Mouse (Mus musculus): ENCODE results near the gene Fbxl8. TPM values are rescaled to one million over a fixed set of nuclear protein-coding genes. Genes with fewer than 3 reads are reported as not detected.

The Fbxl8 gene
- polyA plus RNA-seq, 1 experiment: 2.1 TPM

- DNase-seq: peak; percentile 93 to 97
- peak overlapping the region; percentile 99 for H3K27ac ChIP-seq (ENCODE audit: insufficient read depth, low read length)
- 16% methylated on average over 15 of the region's 15 CpGs for WGBS
- TF ChIP-seq CTCF (IDR thresholded peaks at IDR 0.05; ENCODE audit: borderline replicate concordance, insufficient read depth, low read depth, low read length) (no peak), POLR2A (IDR thresholded peaks at IDR 0.05; ENCODE audit: borderline replicate concordance, insufficient read depth, low read length) (no peak)
- H3K4me1 ChIP-seq (ENCODE audit: control insufficient read depth, insufficient read depth, low read length): peaks cover 77% of the 10 kb centered on the region
- H3K27me3 ChIP-seq (ENCODE audit: control insufficient read depth, insufficient read depth, low read length): no peaks in the 10 kb centered on the region
- H3K4me3 ChIP-seq (replicated peaks; ENCODE audit: insufficient read depth, low read depth, low read length): peak overlapping the region; percentile 42
Measured at GRCm38 (mm10) chr8:105309142-105309847, 44.8 kb downstream of the Fbxl8 start.

DNA sequence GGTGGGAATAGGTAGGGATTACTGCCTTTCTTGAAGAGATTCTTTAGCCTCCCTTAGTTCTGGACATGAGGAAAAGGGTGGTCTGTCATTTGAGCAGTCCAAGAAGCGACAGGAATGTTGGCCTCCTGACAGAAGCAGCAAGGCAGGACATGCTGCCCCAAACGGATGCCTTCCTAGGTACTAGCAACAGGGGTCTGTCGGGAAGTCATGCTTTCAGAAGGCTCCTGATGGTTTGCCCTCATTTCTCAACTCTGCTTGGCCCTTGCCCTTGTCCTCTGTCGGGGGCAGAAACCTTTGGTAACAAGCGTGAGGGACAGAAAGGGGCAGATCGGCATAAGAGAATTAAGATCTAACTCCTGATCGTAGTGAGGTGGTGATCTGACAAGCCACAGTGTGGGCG is 45.7 kb downstream of the Fbxl8 start:
- DNase-seq: peak; percentile 54 to 55
- Histone ChIP-seq H3K27me3 (ENCODE audit: control insufficient read depth, insufficient read depth, low read length) (no peaks in the 10 kb centered on the region), H3K4me3 (replicated peaks; ENCODE audit: insufficient read depth, low read depth, low read length) (no peak overlapping the region), H3K27ac (ENCODE audit: insufficient read depth, low read length) (peak overlapping the region; percentile 99), H3K4me1 (ENCODE audit: control insufficient read depth, insufficient read depth, low read length) (peaks cover 76% of the 10 kb centered on the region)
- 26% methylated on average over 8 of the region's 8 CpGs for WGBS
- no peak for TF ChIP-seq CTCF (IDR thresholded peaks at IDR 0.05; ENCODE audit: borderline replicate concordance, insufficient read depth, low read depth, low read length)
- TF ChIP-seq POLR2A (IDR thresholded peaks at IDR 0.05; ENCODE audit: borderline replicate concordance, insufficient read depth, low read length): no peak

GRCm38 (mm10) chr8:105311718-105312117 is 47.3 kb downstream of the Fbxl8 start:
- Histone ChIP-seq H3K27me3 (ENCODE audit: control insufficient read depth, insufficient read depth, low read length) (no peaks in the 10 kb centered on the region), H3K27ac (ENCODE audit: insufficient read depth, low read length) (0 out of 2 replicates have a peak overlapping the region, but pooled peaks have one; percentile 11), H3K4me3 (replicated peaks; ENCODE audit: insufficient read depth, low read depth, low read length) (no peak overlapping the region), H3K4me1 (ENCODE audit: control insufficient read depth, insufficient read depth, low read length) (peaks cover 65% of the 10 kb centered on the region)
- DNase-seq: no peak
- 48% methylated on average over 1 of the region's 1 CpGs for WGBS
- no peak for TF ChIP-seq CTCF (IDR thresholded peaks at IDR 0.05; ENCODE audit: borderline replicate concordance, insufficient read depth, low read depth, low read length)
- no peak for TF ChIP-seq POLR2A (IDR thresholded peaks at IDR 0.05; ENCODE audit: borderline replicate concordance, insufficient read depth, low read length)

GRCm38 (mm10) chr8:105312891-105313481 is 48.5 kb downstream of the Fbxl8 start:
- Histone ChIP-seq H3K4me1 (ENCODE audit: control insufficient read depth, insufficient read depth, low read length) (peaks cover 59% of the 10 kb centered on the region), H3K27ac (ENCODE audit: insufficient read depth, low read length) (no peak overlapping the region), H3K4me3 (replicated peaks; ENCODE audit: insufficient read depth, low read depth, low read length) (no peak overlapping the region), H3K27me3 (ENCODE audit: control insufficient read depth, insufficient read depth, low read length) (no peaks in the 10 kb centered on the region)
- 42% methylated on average over 8 of the region's 8 CpGs for WGBS
- no peak for TF ChIP-seq CTCF (IDR thresholded peaks at IDR 0.05; ENCODE audit: borderline replicate concordance, insufficient read depth, low read depth, low read length)
- no peak for TF ChIP-seq POLR2A (IDR thresholded peaks at IDR 0.05; ENCODE audit: borderline replicate concordance, insufficient read depth, low read length)
- peak; percentile 60 to 69 for DNase-seq

DNA sequence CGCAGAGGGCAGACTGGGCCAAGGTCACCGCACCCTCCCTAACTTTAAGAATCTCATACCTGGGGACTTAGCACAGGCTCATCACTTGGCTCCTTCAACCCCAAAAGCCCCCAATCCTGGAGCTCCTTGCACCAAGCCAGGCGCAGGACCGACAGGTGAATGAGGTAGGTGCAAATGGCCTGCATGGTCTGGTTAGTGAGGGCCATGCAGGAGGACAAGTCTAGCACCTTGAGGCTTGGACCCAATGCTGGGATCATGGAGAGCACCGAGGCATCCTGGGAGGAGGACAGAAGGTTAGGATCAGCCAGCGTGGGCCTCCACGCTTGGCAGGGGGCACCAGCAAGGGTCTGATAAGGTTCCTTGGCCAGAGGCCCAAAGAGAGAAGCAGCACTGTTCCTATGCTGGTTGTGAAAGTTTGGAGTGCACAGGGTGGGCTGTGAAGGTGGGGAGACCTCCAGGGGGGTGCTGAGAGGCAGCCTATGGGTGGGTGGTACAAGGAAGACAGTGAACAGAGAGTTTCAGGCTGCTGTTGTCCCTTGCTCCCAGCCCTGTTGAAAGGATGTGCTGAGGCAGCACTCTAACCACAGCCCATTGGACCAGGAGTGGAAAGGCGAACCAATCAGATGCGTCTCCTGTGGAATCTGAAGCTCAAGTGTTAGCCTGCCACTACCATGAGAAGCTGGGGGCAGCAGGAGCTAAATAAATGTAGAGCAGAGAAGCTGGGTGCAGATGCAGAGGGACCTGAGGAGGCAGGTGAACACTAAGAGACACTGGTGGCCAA is 49.4 kb downstream of the Fbxl8 start:
- no peak overlapping the region for H3K4me3 ChIP-seq (replicated peaks; ENCODE audit: insufficient read depth, low read depth, low read length)
- no peaks in the 10 kb centered on the region for H3K27me3 ChIP-seq (ENCODE audit: control insufficient read depth, insufficient read depth, low read length)
- peak overlapping the region; percentile 25; the same call in 1 of the 2 replicates for H3K27ac ChIP-seq (ENCODE audit: insufficient read depth, low read length)
- 79% methylated on average over 9 of the region's 9 CpGs for WGBS
- no peak for TF ChIP-seq POLR2A (IDR thresholded peaks at IDR 0.05; ENCODE audit: borderline replicate concordance, insufficient read depth, low read length)
- no peak for TF ChIP-seq CTCF (IDR thresholded peaks at IDR 0.05; ENCODE audit: borderline replicate concordance, insufficient read depth, low read depth, low read length)
- H3K4me1 ChIP-seq (ENCODE audit: control insufficient read depth, insufficient read depth, low read length): peaks cover 54% of the 10 kb centered on the region
- DNase-seq: no peak

DNA sequence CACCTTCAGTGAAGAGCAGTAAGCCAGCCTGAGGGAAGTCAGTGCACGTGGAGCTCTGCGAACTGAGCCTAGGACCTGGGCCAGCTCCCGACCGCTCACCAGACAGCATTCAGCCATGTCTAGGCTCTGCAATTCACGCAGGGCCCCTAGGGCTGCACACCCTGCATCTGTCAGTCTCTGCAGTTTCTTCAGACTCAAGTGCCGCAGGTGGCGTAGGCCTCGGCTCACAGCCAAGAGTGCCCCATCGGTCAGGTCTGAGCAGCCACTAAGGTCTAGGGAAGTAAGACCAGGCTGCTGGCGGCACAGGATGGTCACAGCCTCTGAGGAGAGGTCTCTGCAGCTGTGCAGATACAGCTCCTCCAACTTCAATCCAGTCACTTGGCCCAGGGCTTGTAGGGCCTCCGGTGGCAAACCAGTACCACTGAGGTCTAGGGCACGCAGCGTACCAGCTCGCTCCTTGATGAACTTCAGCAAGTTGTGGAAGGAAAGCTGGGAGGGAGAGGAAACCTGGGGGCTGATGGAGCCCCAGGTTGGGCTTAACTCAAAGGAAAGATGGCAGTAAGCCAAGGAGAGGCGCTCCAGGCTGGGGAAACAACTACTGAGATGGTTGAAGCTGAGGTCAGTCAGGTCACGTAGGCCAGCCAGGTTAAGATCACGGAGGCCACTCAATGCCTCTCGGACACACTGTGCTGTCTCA is 50.8 kb downstream of the Fbxl8 start:
- Histone ChIP-seq H3K27me3 (ENCODE audit: control insufficient read depth, insufficient read depth, low read length) (no peaks in the 10 kb centered on the region), H3K27ac (ENCODE audit: insufficient read depth, low read length) (no peak overlapping the region), H3K4me1 (ENCODE audit: control insufficient read depth, insufficient read depth, low read length) (peaks cover 42% of the 10 kb centered on the region), H3K4me3 (replicated peaks; ENCODE audit: insufficient read depth, low read depth, low read length) (no peak overlapping the region)
- no peak for TF ChIP-seq POLR2A (IDR thresholded peaks at IDR 0.05; ENCODE audit: borderline replicate concordance, insufficient read depth, low read length)
- no peak for TF ChIP-seq CTCF (IDR thresholded peaks at IDR 0.05; ENCODE audit: borderline replicate concordance, insufficient read depth, low read depth, low read length)
- peak; percentile 58 to 61 for DNase-seq
- WGBS: 58% methylated on average over 18 of the region's 18 CpGs

DNA sequence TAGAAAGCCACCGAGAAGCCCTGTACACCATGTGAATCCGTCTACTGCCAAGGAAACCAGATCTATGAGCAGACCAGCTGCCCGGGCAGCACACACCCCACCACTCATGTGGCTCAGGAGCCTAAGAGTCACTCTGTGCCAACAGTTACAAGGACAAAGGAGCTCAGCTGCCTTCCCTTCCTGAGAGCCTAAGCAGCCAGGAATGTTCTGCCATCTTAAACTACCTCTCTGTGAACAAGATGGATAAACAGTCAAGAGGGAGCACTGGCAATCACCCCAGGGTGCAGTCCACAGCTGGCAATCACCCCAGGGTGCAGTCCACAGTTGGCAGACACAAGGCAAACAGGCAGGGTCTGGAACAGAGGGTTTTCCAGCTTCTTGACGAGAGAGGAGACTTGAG is 53.5 kb downstream of the Fbxl8 start:
- H3K27ac ChIP-seq (ENCODE audit: insufficient read depth, low read length): no peak overlapping the region
- H3K27me3 ChIP-seq (ENCODE audit: control insufficient read depth, insufficient read depth, low read length): no peaks in the 10 kb centered on the region
- TF ChIP-seq POLR2A (IDR thresholded peaks at IDR 0.05; ENCODE audit: borderline replicate concordance, insufficient read depth, low read length): no peak
- no peak for TF ChIP-seq CTCF (IDR thresholded peaks at IDR 0.05; ENCODE audit: borderline replicate concordance, insufficient read depth, low read depth, low read length)
- DNase-seq: no peak
- H3K4me3 ChIP-seq (replicated peaks; ENCODE audit: insufficient read depth, low read depth, low read length): no peak overlapping the region
- H3K4me1 ChIP-seq (ENCODE audit: control insufficient read depth, insufficient read depth, low read length): peaks cover 28% of the 10 kb centered on the region
- 22% methylated on average over 4 of the region's 4 CpGs for WGBS
